29 mouse cellular contexts compared by ENCODE assay signal in genomic region chr1:193289914-193290313, GRCm38 (mm10). TPM values are rescaled to one million over a fixed set of nuclear protein-coding genes. Genes with fewer than 3 reads are reported as not detected.
DNase-seq lines count a peak whose midpoint lies in the region; ATAC-seq and TF ChIP-seq lines count a peak whose summit lies in the region.
"Had no signal": no experiment of that assay in that cellular context is flagged by ENCODE, and none has a peak within 500 bp of the region (broad histone marks: within the 10 kb centered on the region; RNA-seq: fewer than 3 reads in every experiment).

No protein-coding gene starts in this region.

- intact Hi-C loops in gastrocnemius, postnatal 36 days (cut with DNase I), result no loop called here

- no peaks in the 10 kb centered on the region for H3K27me3 ChIP-seq in testis, adult 2 months (ENCODE audit: control insufficient read depth, insufficient read depth, low read length)
- no peaks in the 10 kb centered on the region for H3K27me3 ChIP-seq in liver, embryonic 16.5 days (ENCODE audit: control insufficient read depth, insufficient read depth, low read depth, low read length)
- H3K27me3 ChIP-seq in forebrain, embryonic 16.5 days (replicated peaks; ENCODE audit: control insufficient read depth, insufficient read depth, low read length), result no peaks in the 10 kb centered on the region
- H3K27me3 ChIP-seq: hindbrain, embryonic 12.5 days; limb, embryonic 13.5 days; lung, embryonic 15.5 days; neural tube, embryonic 13.5 days had no signal

- no peaks in the 10 kb centered on the region for H3K4me1 ChIP-seq in testis, adult 2 months (ENCODE audit: control insufficient read depth, insufficient read depth, low read length)
- H3K4me1 ChIP-seq in liver, embryonic 16.5 days (ENCODE audit: control insufficient read depth, low read depth, low read length), result no peaks in the 10 kb centered on the region
- no peaks in the 10 kb centered on the region for H3K4me1 ChIP-seq in forebrain, embryonic 16.5 days (replicated peaks; ENCODE audit: control insufficient read depth, insufficient read depth, low read length)
- H3K4me1 ChIP-seq: forebrain, embryonic 10.5 days; hindbrain, embryonic 12.5 days; limb, embryonic 13.5 days; neural tube, embryonic 13.5 days had no signal

- peak overlapping the region; percentile 18 for H3K4me3 ChIP-seq in testis, adult 2 months (ENCODE audit: control insufficient read depth, low read depth, low read length)
- no peak overlapping the region for H3K4me3 ChIP-seq in liver, embryonic 16.5 days (ENCODE audit: low read depth, low read length)
- no peak overlapping the region for H3K4me3 ChIP-seq in forebrain, embryonic 16.5 days (replicated peaks; ENCODE audit: low read length)
- H3K4me3 ChIP-seq: forebrain, embryonic 10.5 days; heart, adult 2 months; hindbrain, embryonic 12.5 days; limb, embryonic 13.5 days; lung, embryonic 15.5 days; myocyte; neural tube, embryonic 13.5 days had no signal

- TF ChIP-seq CTCF in testis, adult 2 months (IDR thresholded peaks at IDR 0.05; ENCODE audit: control insufficient read depth, insufficient read depth, insufficient replicate concordance, low read depth, low read length), result no peak

- WGBS in liver, embryonic 16.5 days (ENCODE audit: insufficient replicate concordance), result 62% methylated on average over 5 of the region's 5 CpGs
- 94% methylated on average over 5 of the region's 5 CpGs for WGBS in forebrain, embryonic 16.5 days

- no peak overlapping the region for H3K9ac ChIP-seq in liver, embryonic 16.5 days (ENCODE audit: low read depth, low read length)
- no peak overlapping the region for H3K9ac ChIP-seq in forebrain, embryonic 16.5 days (replicated peaks; ENCODE audit: low read depth, low read length)
- H3K9ac ChIP-seq: forebrain, postnatal 0 days; hindbrain, embryonic 12.5 days; limb, embryonic 13.5 days; lung, embryonic 15.5 days; neural tube, embryonic 13.5 days had no signal

- H3K27ac ChIP-seq in testis, adult 2 months (ENCODE audit: control insufficient read depth, insufficient read depth, low read depth, low read length), result no peak overlapping the region
- peak overlapping the region; percentile 51 for H3K27ac ChIP-seq in liver, embryonic 16.5 days (ENCODE audit: low read length)
- H3K27ac ChIP-seq in forebrain, embryonic 16.5 days (ENCODE audit: low read length), result no peak overlapping the region
- H3K27ac ChIP-seq: forebrain, embryonic 10.5 days; heart, adult 2 months; hindbrain, embryonic 12.5 days; limb, embryonic 13.5 days; lung, embryonic 15.5 days; neural tube, embryonic 13.5 days had no signal

- peak; percentile 43 for DNase-seq in kidney, adult 18-20 months
- DNase-seq in kidney, postnatal 10 days, result no peak
- DNase-seq in testis, postnatal 14 days (ENCODE audit: low spot score), result no peak
- DNase-seq in gastrocnemius, postnatal 36 days, result no peak
- DNase-seq: adrenal gland, adult 8-10 months; cerebellum, adult 11-12 months; cerebellum, postnatal 10 days; forebrain, postnatal 0 days; gastrocnemius, postnatal 25 days; heart, adult 2 months; layer of hippocampus, adult 9-11 months; lung, postnatal 36 days; midbrain, embryonic 14.5 days; retina, postnatal 1 day; right cerebral cortex, postnatal 25 days; spleen, adult 18-20 months; thymus, adult 18-20 months; thymus, postnatal 36 days had no signal

- ATAC-seq in liver, embryonic 16.5 days (ENCODE audit: low read depth), result peak; percentile 78
- no peak for ATAC-seq in forebrain, embryonic 16.5 days
- ATAC-seq: forebrain, postnatal 0 days had no signal

- H3K9me3 ChIP-seq in liver, embryonic 16.5 days (replicated peaks; ENCODE audit: control insufficient read depth, low read length), result no peaks in the 10 kb centered on the region
- H3K9me3 ChIP-seq in forebrain, embryonic 16.5 days (ENCODE audit: control insufficient read depth, low read length), result no peaks in the 10 kb centered on the region
- H3K9me3 ChIP-seq: forebrain, embryonic 10.5 days; hindbrain, embryonic 12.5 days; limb, embryonic 13.5 days; lung, embryonic 15.5 days; neural tube, embryonic 13.5 days had no signal

- no peaks in the 10 kb centered on the region for H3K36me3 ChIP-seq in testis, adult 2 months (ENCODE audit: control insufficient read depth, insufficient read depth, low read length)
- H3K36me3 ChIP-seq in liver, embryonic 16.5 days (ENCODE audit: control insufficient read depth, insufficient read depth), result no peaks in the 10 kb centered on the region
- no peaks in the 10 kb centered on the region for H3K36me3 ChIP-seq in forebrain, embryonic 16.5 days (ENCODE audit: control insufficient read depth, insufficient read depth)
- H3K36me3 ChIP-seq: forebrain, embryonic 10.5 days; hindbrain, embryonic 12.5 days; limb, embryonic 13.5 days; lung, embryonic 15.5 days; neural tube, embryonic 13.5 days had no signal

- no peak for TF ChIP-seq POLR2A in testis, adult 2 months (IDR thresholded peaks at IDR 0.05; ENCODE audit: control insufficient read depth, low read depth, low read length)

- no peak overlapping the region for H3K4me2 ChIP-seq in liver, embryonic 16.5 days (ENCODE audit: low read depth, low read length)
- no peak overlapping the region for H3K4me2 ChIP-seq in forebrain, embryonic 16.5 days (ENCODE audit: low read length)
- H3K4me2 ChIP-seq: hindbrain, embryonic 12.5 days; limb, embryonic 13.5 days; lung, embryonic 15.5 days; neural tube, embryonic 13.5 days had no signal

RNA-seq across cellular contexts. Expression of gene G0s2, which starts 16.9 kb away (rescaled TPM):
- polyA plus RNA-seq in testis, adult 2 months (2012; rRNA removed), result 8.5 and 9.5 TPM in 2 replicates
- 179 and 180 TPM in 2 replicates for polyA plus RNA-seq in liver, embryonic 16.5 days (2015; fragmentation: Nextera tagmentation; extraction: Ambion mirVana)
- total RNA-seq in gastrocnemius, postnatal 36 days (2021), result 10 to 100 TPM; 13.2 to 15.9 TPM
- polyA plus RNA-seq in forebrain, embryonic 16.5 days (2015; fragmentation: Nextera tagmentation; extraction: Ambion mirVana), result 3.6 TPM in 2 replicates
- total RNA-seq: megakaryocyte-erythroid progenitor cell, adult 5-6 weeks had no signal

RNA-seq across cellular contexts. Expression of gene Hsd11b1, which starts 26.0 kb away (rescaled TPM):
- 0.67 and 1.8 TPM in 2 replicates for polyA plus RNA-seq in testis, adult 2 months (2012; rRNA removed)
- polyA plus RNA-seq in liver, embryonic 16.5 days (2015; fragmentation: Nextera tagmentation; extraction: Ambion mirVana), result 26.5 and 40.3 TPM in 2 replicates
- total RNA-seq in gastrocnemius, postnatal 36 days (2021), result 1 to 10 TPM; 6.0 to 7.5 TPM
- polyA plus RNA-seq in forebrain, embryonic 16.5 days (2015; fragmentation: Nextera tagmentation; extraction: Ambion mirVana), result 0.42 and 1.1 TPM in 2 replicates
- total RNA-seq: megakaryocyte-erythroid progenitor cell, adult 5-6 weeks had no signal
- polyA plus RNA-seq: embryonic facial prominence, embryonic 11.5 days; neural tube, embryonic 13.5 days had no signal

Comparison
In these comparisons a context has a peak if more than half of its experiments do, and no peak if none do; other contexts are left out.
1. RNA of gene G0s2, which starts 16.9 kb away (polyA plus RNA-seq): 179 to 180 TPM in liver, embryonic 16.5 days; 8.5 to 9.5 TPM in testis, adult 2 months and 3.6 TPM in forebrain, embryonic 16.5 days; every median in the first group is over 10 times any median in the second.